Mouse (Mus musculus) layer of hippocampus, adult 9-11 months (tissue): Measurements from ENCODE around the gene Stradb.

Source experiments
- DNase-seq: peaks from one replicate; pipeline ENCODE4 v3.0.0; 2022

The Stradb gene

GRCm38 (mm10) chr1:58961152-58961893, 12.0 kb upstream of the Stradb start:
- DNase-seq = no peak

DNA sequence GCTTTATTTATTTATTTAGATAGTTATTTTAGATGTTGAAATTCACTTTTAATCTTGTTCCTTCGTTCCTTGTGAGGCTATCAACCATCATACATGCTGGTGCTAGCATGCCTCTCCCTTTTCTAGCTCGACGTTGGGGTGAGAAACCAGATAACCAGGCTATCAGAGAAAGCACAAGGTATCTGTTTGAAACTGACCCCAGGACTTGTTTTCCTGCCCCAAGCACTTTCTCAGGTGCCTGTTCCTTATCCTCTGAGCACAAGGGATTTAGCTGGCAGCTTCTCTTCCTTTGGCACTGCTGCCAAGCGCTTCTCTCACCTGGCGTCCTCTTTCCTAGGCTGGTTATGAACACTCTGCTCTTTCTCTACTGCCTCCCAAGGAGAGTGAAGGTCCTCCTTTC, 10.9 kb upstream of the Stradb start:
- no peak for DNase-seq

GRCm38 (mm10) chr1:58962865-58963264, 10.5 kb upstream of the Stradb start:
- no peak for DNase-seq

GRCm38 (mm10) chr1:58967534-58967933, 5.8 kb upstream of the Stradb start:
- DNase-seq = no peak

DNA sequence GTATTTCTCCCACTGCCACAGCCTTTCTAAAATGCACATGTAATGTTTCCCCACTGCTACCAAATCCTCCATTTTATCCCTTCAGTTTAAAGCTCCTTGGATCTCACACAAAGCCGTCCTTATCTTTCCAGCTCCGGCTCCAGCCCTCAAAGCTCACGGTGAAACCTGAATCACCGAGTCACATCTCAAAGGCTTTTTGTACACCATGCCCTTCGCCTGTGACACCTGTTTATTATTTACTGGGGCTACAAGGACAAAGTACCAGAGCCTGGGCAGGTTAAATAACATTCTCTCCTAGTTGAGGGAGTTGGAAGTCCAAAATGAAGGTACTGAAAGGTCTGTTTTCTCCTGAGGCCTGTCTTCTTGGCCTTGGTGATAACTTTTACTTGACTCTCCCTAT, 3.3 kb upstream of the Stradb start:
- DNase-seq = no peak

- DNase-seq = no peak
Observed at GRCm38 (mm10) chr1:58971097-58971496, 2.2 kb upstream of the Stradb start.

DNA sequence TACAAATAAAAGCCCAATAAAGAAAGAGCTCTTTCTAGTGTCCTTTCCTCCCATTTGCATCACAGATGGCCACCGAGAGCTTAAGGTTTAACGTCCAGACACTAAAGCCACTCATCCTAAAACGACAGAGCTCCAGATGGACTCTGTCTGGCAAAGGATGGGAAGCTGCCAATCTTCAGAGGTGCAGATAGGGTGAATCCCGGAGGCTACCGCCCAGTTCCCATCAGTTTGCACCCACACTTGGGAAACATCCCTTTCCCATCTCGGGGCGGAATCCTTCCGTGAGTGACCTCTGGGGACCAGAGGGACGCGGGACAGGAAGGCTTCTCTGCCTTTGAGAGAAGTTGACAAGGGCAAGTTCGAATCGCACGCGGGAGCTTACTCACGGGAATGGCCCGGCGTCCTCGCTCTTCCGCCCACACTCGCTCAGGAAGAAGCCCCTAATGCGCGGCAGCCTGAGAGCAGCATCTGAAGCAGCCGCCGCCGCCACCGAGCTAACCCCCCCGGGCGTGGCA, 414 bp upstream of the Stradb start:
- DNase-seq = no peak

DNA sequence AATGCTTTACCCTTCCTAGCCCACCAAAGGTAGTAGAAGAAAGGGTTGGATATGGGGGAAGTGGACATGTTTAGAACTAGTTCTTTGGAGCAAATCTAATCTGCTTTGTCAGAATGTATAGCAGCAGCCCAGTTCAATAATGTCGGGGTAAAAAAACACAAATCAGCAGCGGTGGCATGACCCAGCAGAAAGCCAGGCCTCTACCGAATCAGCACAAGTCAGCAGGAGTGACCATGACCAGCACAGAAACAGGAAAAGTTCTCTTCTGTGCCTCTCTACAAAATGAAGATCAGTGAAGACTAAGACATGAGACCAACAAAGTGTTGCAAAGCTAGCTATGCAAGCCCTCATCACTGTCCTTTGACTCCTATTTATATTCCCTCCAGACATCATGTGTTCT, 9.0 kb downstream of the Stradb start:
- DNase-seq = no peak

DNA sequence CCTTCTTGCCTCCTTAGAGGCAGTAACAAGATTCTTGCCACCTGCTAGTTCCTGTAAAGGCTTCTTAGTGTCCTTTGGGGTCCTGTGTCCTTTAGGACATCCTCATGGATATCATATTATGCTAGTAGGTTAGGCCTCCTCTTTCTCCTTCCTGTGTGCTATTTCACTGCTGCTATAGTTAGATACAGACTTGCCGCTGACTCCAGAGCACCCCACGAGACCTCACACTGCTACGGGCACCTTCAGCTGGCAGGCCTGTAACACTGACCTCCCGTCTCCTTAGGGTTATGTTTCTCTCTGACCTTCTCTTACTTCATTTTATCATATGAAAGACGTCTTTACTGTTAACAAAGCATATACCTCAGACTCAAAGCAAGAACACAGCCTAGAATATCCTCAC, 11.3 kb downstream of the Stradb start:
- DNase-seq = no peak

- no peak for DNase-seq
Observed at GRCm38 (mm10) chr1:58993144-58993543, 19.8 kb downstream of the Stradb start.

DNA sequence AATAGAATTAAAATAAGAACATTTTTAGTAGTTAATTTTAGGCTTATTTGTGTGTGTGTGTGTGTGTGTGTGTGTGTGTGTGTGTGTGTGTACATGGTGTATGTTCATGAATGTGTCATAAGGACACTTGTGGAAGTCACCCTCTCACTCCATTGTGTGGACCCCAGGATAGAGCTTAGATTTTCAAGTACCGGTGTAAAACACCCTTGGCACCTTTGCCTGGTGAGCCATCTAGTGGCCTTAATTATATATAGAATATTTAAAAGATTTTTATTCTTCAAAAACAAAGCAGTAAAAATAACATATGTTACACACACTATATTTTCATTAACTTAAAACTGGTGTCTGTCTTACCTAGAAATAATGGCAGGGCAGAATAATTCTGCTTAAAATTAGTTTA, 20.4 kb downstream of the Stradb start:
- DNase-seq = no peak

GRCm38 (mm10) chr1:58995313-58995712, 22.0 kb downstream of the Stradb start:
- DNase-seq = no peak

DNA sequence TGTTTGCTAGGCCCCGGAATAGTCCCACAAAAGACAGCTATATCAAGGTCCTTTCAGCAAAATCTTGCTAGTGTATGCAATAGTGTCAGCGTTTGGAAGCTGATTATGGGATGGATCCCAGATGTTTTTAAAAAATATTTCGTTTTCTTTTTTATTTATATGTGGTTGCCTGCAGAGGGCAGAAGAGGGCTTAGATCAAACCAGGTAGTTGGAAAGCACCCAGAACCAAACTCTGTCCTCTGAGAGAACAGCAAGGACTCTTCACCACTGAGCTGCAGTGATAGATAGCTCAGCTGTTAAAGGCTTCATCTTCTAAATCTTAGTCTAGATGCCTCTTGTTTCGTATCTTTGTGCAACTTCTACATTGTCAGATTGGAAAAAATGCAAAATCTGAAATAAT, 35.9 kb downstream of the Stradb start:
- no peak for DNase-seq

DNA sequence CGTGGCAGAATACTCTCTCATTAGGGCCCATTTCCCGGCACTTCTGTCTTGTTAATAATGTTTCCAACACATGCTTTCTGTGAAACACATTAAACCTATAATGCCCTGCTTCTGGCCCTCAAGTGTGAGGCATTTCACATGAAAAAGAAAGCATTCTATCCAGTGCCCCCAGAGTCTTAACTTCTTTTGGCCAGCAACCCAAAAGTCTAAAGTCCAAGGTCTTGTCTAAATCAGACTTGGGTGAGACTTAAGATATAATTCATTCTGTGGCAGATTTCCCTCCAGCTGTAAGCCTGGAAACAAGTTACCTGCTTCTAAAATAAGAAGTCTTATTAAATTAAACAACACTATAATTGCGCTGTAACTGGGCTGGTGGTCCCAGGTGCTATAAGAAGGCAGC, 48.2 kb downstream of the Stradb start:
- no peak for DNase-seq

DNA sequence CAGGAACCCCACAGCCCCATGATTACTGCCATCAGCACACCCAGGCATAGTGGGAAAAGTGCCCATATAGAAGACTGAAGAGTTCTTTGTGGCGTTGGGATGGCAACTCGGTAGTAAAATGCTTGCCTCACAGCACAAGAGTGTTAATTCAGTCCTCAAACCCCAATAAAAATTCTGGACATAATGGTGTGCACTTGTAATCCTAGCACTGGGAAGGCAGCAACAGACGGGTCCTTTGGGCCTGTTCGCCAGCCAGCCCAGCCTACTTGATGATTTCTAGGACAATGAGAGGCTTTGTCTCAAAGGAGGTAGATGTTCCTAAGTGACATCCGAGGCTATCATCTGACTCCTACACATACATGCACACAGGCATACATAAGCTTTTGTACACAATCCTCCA, 64.4 kb downstream of the Stradb start:
- no peak for DNase-seq
